Comparison of ENCODE assay signal across 18 mouse cellular contexts in the genomic region with DNA sequence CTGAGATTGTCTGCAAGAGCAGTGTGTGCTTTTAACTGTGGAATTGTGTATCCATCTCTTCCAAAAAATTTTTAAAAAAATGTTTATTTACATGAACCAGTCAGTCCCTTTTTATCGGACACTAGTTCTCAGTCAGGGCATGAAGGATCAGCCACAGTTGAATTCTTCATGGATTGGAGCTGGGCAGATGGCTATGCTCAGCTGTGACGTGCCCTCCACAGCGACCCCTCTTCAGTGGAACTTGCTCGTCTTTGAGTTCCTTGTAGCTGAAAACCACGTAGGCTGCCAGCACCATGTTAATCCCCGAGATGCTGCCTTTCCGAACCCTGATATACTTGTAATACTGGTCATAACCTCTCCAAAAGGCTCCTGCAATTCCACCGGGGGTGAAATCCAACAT.
"Had no signal": no experiment of that assay in that cellular context is flagged by ENCODE, and none has a peak within 500 bp of the region (broad histone marks: within the 10 kb centered on the region; RNA-seq: fewer than 3 reads in every experiment).

No protein-coding gene starts in this region.

- ATAC-seq: midbrain, embryonic 16.5 days had no signal

- DNase-seq: midbrain, embryonic 14.5 days; right cerebral cortex, adult 18-20 months; right cerebral cortex, postnatal 25 days; right cerebral cortex, postnatal 4 days; spleen, adult 18-20 months; thymus, adult 18-20 months; thymus, postnatal 14 days; thymus, postnatal 36 days had no signal

- H3K27ac ChIP-seq: limb, embryonic 13.5 days; limb, embryonic 15.5 days; liver, embryonic 14.5 days; midbrain, embryonic 10.5 days; midbrain, embryonic 12.5 days; neural tube, embryonic 13.5 days; neural tube, embryonic 15.5 days had no signal

- H3K9me3 ChIP-seq: limb, embryonic 13.5 days; limb, embryonic 15.5 days; midbrain, embryonic 10.5 days; midbrain, embryonic 12.5 days; neural tube, embryonic 13.5 days; neural tube, embryonic 15.5 days had no signal

- H3K4me2 ChIP-seq: limb, embryonic 13.5 days; limb, embryonic 15.5 days; liver, embryonic 11.5 days; midbrain, embryonic 12.5 days; neural tube, embryonic 13.5 days; neural tube, embryonic 15.5 days had no signal

- H3K9ac ChIP-seq: limb, embryonic 13.5 days; limb, embryonic 15.5 days; liver, embryonic 14.5 days; midbrain, embryonic 12.5 days; neural tube, embryonic 13.5 days; neural tube, embryonic 15.5 days had no signal

- H3K27me3 ChIP-seq: neural tube, embryonic 13.5 days; neural tube, embryonic 15.5 days had no signal

- H3K4me1 ChIP-seq: limb, embryonic 13.5 days; limb, embryonic 15.5 days had no signal

- H3K36me3 ChIP-seq: limb, embryonic 13.5 days; limb, embryonic 15.5 days; midbrain, embryonic 10.5 days; midbrain, embryonic 12.5 days; neural tube, embryonic 13.5 days; neural tube, embryonic 15.5 days had no signal

- H3K4me3 ChIP-seq: limb, embryonic 13.5 days; limb, embryonic 15.5 days; midbrain, embryonic 10.5 days; midbrain, embryonic 12.5 days; myocyte; neural tube, embryonic 13.5 days; neural tube, embryonic 15.5 days had no signal
